ENCODE assay signal across 11 mouse cellular contexts in the genomic region with DNA sequence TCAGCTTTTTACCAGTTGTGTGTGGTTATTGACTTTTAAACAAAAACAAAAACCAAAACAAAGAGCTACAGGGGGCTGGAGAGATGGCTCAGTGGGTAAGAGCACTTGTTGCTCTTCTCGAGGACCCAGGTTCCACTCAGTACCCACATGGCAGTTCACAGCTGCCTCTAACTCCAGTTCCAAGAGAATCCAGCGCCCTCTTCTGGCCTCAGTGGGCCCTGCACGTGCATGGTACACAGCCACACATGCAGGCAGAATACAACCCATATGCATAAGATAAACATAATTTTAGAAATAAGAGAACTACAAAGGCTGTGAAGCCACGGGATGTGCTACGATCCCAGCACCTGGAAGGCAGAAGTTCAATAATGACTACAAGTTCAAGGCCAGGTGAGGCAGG. TPM values are rescaled to one million over a fixed set of nuclear protein-coding genes. Genes with fewer than 3 reads are reported as not detected.
DNase-seq lines count a peak whose midpoint lies in the region; ATAC-seq and TF ChIP-seq lines count a peak whose summit lies in the region.
"Had no signal": no experiment of that assay in that cellular context is flagged by ENCODE, and none has a peak within 500 bp of the region (broad histone marks: within the 10 kb centered on the region; RNA-seq: fewer than 3 reads in every experiment).

No protein-coding gene starts in this region.

- H3K4me3 ChIP-seq in kidney, embryonic 15.5 days (replicated peaks), result no peak overlapping the region
- H3K4me3 ChIP-seq in ES-Bruce4 (ENCODE audit: low read depth, low read length), result no peak overlapping the region
- no peak overlapping the region for H3K4me3 ChIP-seq in liver, postnatal 0 days (ENCODE audit: low read depth, low read length)
- H3K4me3 ChIP-seq: erythroblast, embryonic 14.5 days; heart, embryonic 15.5 days; left cerebral cortex, adult 2 months had no signal

- TF ChIP-seq CTCF in ES-Bruce4 (IDR thresholded peaks at IDR 0.05; ENCODE audit: low read depth, low read length), result peak; percentile 87
- TF ChIP-seq CTCF in liver, postnatal 0 days (IDR thresholded peaks at IDR 0.05; ENCODE audit: low read depth), result peak; percentile 57

- DNase-seq in kidney, postnatal 4 days, result peak; percentile 17 to 18
- peak; percentile 48 for DNase-seq in A20 (ENCODE audit: low read depth, low spot score)
- DNase-seq in liver, postnatal 0 days, result peak; percentile 42
- no peak for DNase-seq in urinary bladder, postnatal 4 days (ENCODE audit: low spot score in 2 of 2)
- no peak for DNase-seq in retina, embryonic 14.5 days (ENCODE audit: low spot score)
- no peak for DNase-seq in heart, adult 9 months (ENCODE audit: low spot score in 2 of 2)

- no peaks in the 10 kb centered on the region for H3K36me3 ChIP-seq in kidney, embryonic 15.5 days
- H3K36me3 ChIP-seq in ES-Bruce4 (ENCODE audit: control insufficient read depth, insufficient read depth, low read length, poor library complexity, severe bottlenecking), result no peaks in the 10 kb centered on the region
- H3K36me3 ChIP-seq in liver, postnatal 0 days (replicated peaks; ENCODE audit: insufficient read depth, low read length), result no peaks in the 10 kb centered on the region
- H3K36me3 ChIP-seq: heart, embryonic 15.5 days had no signal

- WGBS in kidney, embryonic 15.5 days, result 74% methylated on average over 5 of the region's 5 CpGs
- 65% methylated on average over 5 of the region's 5 CpGs for WGBS in liver, postnatal 0 days (ENCODE audit: insufficient replicate concordance)

- no peaks in the 10 kb centered on the region for H3K9me3 ChIP-seq in kidney, embryonic 15.5 days (replicated peaks)
- H3K9me3 ChIP-seq in ES-Bruce4 (replicated peaks; ENCODE audit: control insufficient read depth, insufficient read depth, low read length, poor library complexity, severe bottlenecking), result no peaks in the 10 kb centered on the region
- no peaks in the 10 kb centered on the region for H3K9me3 ChIP-seq in liver, postnatal 0 days (ENCODE audit: low read length)
- H3K9me3 ChIP-seq: heart, embryonic 15.5 days had no signal

- TF ChIP-seq EP300 in ES-Bruce4 (IDR thresholded peaks at IDR 0.05; ENCODE audit: insufficient read depth, low read depth, low read length), result no peak
- TF ChIP-seq EP300 in liver, postnatal 0 days (IDR thresholded peaks at IDR 0.05; ENCODE audit: low read depth), result no peak

- H3K4me2 ChIP-seq in kidney, embryonic 15.5 days, result no peak overlapping the region
- no peak overlapping the region for H3K4me2 ChIP-seq in liver, postnatal 0 days (ENCODE audit: low read depth, low read length)
- H3K4me2 ChIP-seq: heart, embryonic 15.5 days had no signal

- TF ChIP-seq POLR2A in ES-Bruce4 (IDR thresholded peaks at IDR 0.05; ENCODE audit: insufficient read depth, low read length), result no peak

- H3K27me3 ChIP-seq in kidney, embryonic 15.5 days, result no peaks in the 10 kb centered on the region
- H3K27me3 ChIP-seq in ES-Bruce4 (ENCODE audit: control insufficient read depth, insufficient read depth, low read length, poor library complexity, severe bottlenecking), result no peaks in the 10 kb centered on the region
- H3K27me3 ChIP-seq in liver, postnatal 0 days (ENCODE audit: insufficient read depth, low read length), result no peaks in the 10 kb centered on the region
- H3K27me3 ChIP-seq: heart, embryonic 15.5 days had no signal

- H3K9ac ChIP-seq in kidney, embryonic 15.5 days, result no peak overlapping the region
- H3K9ac ChIP-seq in ES-Bruce4 (ENCODE audit: low read depth, poor library complexity, severe bottlenecking), result no peak overlapping the region
- no peak overlapping the region for H3K9ac ChIP-seq in liver, postnatal 0 days (replicated peaks)
- H3K9ac ChIP-seq: heart, embryonic 15.5 days had no signal

- ATAC-seq in kidney, embryonic 15.5 days (replicated peaks; ENCODE audit: low FRiP score), result no peak
- no peak for ATAC-seq in liver, postnatal 0 days

- H3K4me1 ChIP-seq in kidney, embryonic 15.5 days, result no peaks in the 10 kb centered on the region
- peaks cover 4% of the 10 kb centered on the region for H3K4me1 ChIP-seq in ES-Bruce4 (ENCODE audit: control insufficient read depth, insufficient read depth, low read length)
- no peaks in the 10 kb centered on the region for H3K4me1 ChIP-seq in liver, postnatal 0 days (ENCODE audit: insufficient read depth)

- H3K27ac ChIP-seq in kidney, embryonic 15.5 days, result no peak overlapping the region
- no peak overlapping the region for H3K27ac ChIP-seq in ES-Bruce4 (ENCODE audit: insufficient read depth, low read length)
- no peak overlapping the region for H3K27ac ChIP-seq in liver, postnatal 0 days (ENCODE audit: low read depth)
- H3K27ac ChIP-seq: heart, embryonic 15.5 days; left cerebral cortex, adult 2 months had no signal

RNA-seq across cellular contexts. Expression of a gene that starts 16.3 kb away (rescaled TPM):
- 128 and 134 TPM in 2 replicates for polyA plus RNA-seq in kidney, embryonic 15.5 days (2015; fragmentation: Nextera tagmentation; extraction: Ambion mirVana)
- polyA plus RNA-seq in ES-Bruce4 (2011; ENCODE audit: insufficient read depth, insufficient read length, low read depth, missing spikeins), result 234 and 236 TPM in 2 replicates
- 27.0 and 33.8 TPM in 2 replicates for polyA plus RNA-seq in liver, postnatal 0 days (2015; fragmentation: Nextera tagmentation; extraction: Ambion mirVana)

RNA-seq across cellular contexts. Expression of a gene that starts 51.6 kb away (rescaled TPM):
- 2.4 and 2.7 TPM in 2 replicates for polyA plus RNA-seq in kidney, embryonic 15.5 days (2015; fragmentation: Nextera tagmentation; extraction: Ambion mirVana)
- polyA plus RNA-seq in ES-Bruce4 (2011; ENCODE audit: insufficient read depth, insufficient read length, low read depth, missing spikeins), result 18.8 and 20.2 TPM in 2 replicates
- polyA plus RNA-seq in liver, postnatal 0 days (2015; fragmentation: Nextera tagmentation; extraction: Ambion mirVana), result 1.3 and 1.5 TPM in 2 replicates

Comparison
In these comparisons a context has a peak if more than half of its experiments do, and no peak if none do; other contexts are left out.
1. DNase-seq: peak in kidney, postnatal 4 days (2 of 2), A20 (single experiment) and liver, postnatal 0 days (single experiment); none in urinary bladder, postnatal 4 days (0 of 2), retina, embryonic 14.5 days (single experiment) and heart, adult 9 months (0 of 2).